Mouse (Mus musculus) c-Kit-positive CD71-positive TER-119-negative erythroid progenitor cells, embryonic 14.5 days (primary cell): ENCODE measurements around the gene Scn5a.

Source experiments
- DNase-seq: peaks from one replicate; pipeline ENCODE4 v3.0.0-alpha.2; 2013; ENCODE audit warnings: low read depth

Gene Scn5a

GRCm38 (mm10) chr9:119460410-119460809 is 118.4 kb downstream of the Scn5a start:
- peak; percentile 36 for DNase-seq

GRCm38 (mm10) chr9:119457122-119457521 is 121.7 kb downstream of the Scn5a start:
- no peak for DNase-seq

DNA sequence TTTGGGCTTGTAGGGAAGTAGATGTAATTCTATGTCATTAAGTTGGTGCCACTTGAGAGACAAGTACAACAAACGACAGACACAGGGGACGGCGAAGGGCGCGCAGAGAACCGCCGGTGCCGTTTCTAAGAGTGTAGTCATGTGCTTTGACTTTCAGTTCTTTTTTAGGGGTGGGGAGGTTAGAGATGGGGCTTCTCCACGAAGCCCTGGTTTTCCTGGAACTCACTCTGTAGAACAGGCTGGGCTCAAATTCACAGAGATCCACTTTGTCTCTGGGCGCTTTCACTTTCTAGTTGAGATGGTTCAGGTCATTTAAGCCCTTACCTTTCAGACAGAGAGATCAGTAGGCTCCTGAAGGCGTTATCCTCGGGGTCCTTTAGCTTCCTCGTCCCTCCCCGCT is 122.8 kb downstream of the Scn5a start:
- no peak for DNase-seq

DNA sequence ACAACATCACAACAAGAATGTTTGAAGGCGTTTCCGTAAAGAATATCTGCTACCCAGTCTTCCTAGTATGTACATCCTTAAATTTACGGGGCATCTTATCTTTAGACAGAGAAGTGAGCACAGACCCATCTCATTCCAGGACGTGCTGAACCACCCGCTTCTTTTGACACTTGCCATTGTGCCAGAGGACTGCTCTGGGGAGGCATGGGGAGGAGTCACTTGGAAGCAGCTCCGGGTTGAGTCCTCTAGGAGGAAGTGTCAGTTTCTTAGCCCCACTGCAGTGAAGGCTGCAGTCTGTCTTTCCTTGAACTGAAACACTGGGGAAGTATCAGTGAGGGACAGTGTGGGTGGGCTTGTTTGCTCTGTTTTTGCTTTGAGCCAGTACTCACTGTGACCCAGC is 133.1 kb downstream of the Scn5a start:
- DNase-seq = peak; percentile 28

DNA sequence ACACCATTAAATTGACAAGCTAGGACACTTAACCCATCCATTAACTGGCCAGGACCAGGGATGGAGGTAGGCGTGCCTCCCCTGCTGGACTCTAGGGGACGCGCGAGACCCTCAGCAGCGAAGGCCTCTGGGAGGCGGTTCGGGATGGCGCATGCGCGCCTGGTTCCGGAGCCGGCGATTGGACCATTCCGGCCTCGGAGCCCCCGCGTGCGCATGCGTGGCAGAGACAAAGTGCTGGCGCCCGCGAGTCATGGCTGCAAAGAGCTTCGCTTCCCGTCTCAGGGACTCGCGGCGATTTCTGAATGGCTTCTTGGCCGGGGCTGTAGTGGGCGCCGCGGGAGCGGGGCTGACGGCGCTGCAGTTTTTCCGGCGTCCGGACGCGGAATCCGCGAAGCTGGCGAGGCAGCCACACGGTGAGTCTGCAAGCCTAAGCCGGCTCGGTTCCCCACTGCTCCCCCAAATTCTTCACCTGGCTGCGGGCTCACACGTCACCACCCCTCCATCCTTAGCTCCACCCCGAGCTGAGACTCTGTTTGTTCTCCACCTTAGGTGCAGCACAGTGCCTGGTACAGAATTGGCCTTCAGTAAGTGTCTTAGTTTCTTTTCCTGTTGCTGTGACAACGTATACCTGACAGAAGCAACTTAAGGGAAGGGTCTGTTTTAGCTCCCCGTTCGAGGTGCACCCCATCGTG is 133.9 kb downstream of the Scn5a start, which contains the start of gene Exog:
Gene Exog (plus strand): TSS at position 206 of the 692 bp plus-strand sequence.
- DNase-seq = peak; percentile 87

- no peak for DNase-seq
Measured at GRCm38 (mm10) chr9:119438498-119439000, 140.3 kb downstream of the Scn5a start.

- no peak for DNase-seq
Measured at GRCm38 (mm10) chr9:119438065-119438464, 140.8 kb downstream of the Scn5a start.

DNA sequence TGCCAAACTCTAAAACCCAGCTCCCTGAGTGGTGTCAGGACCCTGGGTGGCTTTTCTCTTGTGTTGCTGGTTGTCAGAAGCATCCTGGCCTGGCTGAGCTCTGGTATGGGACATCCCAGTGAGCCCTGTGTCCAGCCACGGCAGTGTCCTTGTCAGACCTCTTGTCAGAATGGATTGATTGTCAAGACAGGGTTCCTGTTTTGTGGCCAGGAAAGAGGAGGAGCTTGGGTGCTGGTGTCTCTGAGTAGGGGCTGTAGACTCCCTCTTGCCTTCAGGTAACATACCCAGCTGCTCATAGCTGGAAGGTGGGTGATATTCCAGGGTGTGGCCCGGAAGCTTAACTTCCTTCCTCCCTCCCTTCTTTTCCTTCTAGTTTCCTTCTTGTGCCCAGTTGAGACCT is 143.0 kb downstream of the Scn5a start:
- no peak for DNase-seq
